Mouse (Mus musculus) heart, postnatal 0 days (tissue): ENCODE data around the gene Gm9508.

Source experiments
- CTCF ChIP-seq: IDR thresholded peaks from 2 replicates; pipeline ENCODE4 v1.5.1; 2016; ENCODE audit warnings: antibody characterized with exemption, control low read depth, low read depth
- EP300 ChIP-seq: IDR thresholded peaks from 2 replicates; pipeline ENCODE4 v1.6.1; 2016; ENCODE audit warnings: antibody characterized with exemption, low read depth

DNA sequence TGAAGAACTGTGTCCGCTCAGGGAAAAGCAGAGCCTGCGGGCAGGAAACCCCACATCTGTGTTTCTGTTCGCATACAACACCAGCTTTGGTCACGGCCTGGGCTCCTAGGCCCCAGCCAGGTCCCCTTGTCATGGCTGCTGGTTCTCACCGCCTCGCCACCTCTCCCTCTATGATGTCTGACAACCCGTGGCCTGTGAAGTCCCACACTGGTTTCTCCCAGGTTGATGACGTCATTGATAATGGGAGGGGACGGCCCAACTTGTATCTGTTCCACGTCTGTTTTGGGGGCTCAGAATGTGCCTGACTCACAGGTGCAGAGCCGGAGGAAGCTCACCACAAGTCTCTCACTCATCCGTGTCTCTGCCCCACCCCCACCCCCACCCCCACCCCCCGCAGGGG lies 23.3 kb downstream of the Gm9508 start:
- TF ChIP-seq CTCF: no peak
- TF ChIP-seq EP300: no peak
